Mouse (Mus musculus): ENCODE data around the gene Xylt1. TPM values are rescaled to one million over a fixed set of nuclear protein-coding genes. Genes with fewer than 3 reads are reported as not detected.
A peak's percentile ranks its signal among the peaks of the same experiment; 100 is the strongest.

The Xylt1 gene
- polyA plus RNA-seq, 1 experiment from 2014 or later: 2.1 TPM

- ATAC-seq (ENCODE audit: low FRiP score, low read depth): 0 out of 2 replicates have a peak, but pooled peaks have one; percentile 6
- Histone ChIP-seq H3K36me3 (no peaks in the 10 kb centered on the region), H3K27me3 (peaks cover 20% of the 10 kb centered on the region; the same call in 1 of the 2 replicates), H3K27ac (replicated peaks) (0 out of 2 replicates have a peak overlapping the region, but pooled peaks have one; percentile 15), H3K9ac (replicated peaks) (no peak overlapping the region), H3K4me1 (peaks cover 36% of the 10 kb centered on the region), H3K4me2 (replicated peaks) (no peak overlapping the region), H3K4me3 (no peak overlapping the region), H3K9me3 (no peaks in the 10 kb centered on the region)
- 30% methylated on average over 19 of the region's 19 CpGs for WGBS
These were observed 92.3 kb downstream of the Xylt1 start for GRCm38 (mm10) chr7:117472781-117473743.

- H3K9me3 ChIP-seq: no peaks in the 10 kb centered on the region
- H3K27me3 ChIP-seq: peaks cover 20% of the 10 kb centered on the region; the same call in 1 of the 2 replicates
- no peak for ATAC-seq (ENCODE audit: low FRiP score, low read depth)
- 2% methylated on average over 2 of the region's 2 CpGs for WGBS
- no peak overlapping the region for H3K4me3 ChIP-seq
- H3K36me3 ChIP-seq: no peaks in the 10 kb centered on the region
- no peak overlapping the region for H3K4me2 ChIP-seq (replicated peaks)
- H3K9ac ChIP-seq (replicated peaks): no peak overlapping the region
- 0 out of 2 replicates have a peak overlapping the region, but pooled peaks have one; percentile 30 for H3K27ac ChIP-seq (replicated peaks)
- peaks cover 36% of the 10 kb centered on the region for H3K4me1 ChIP-seq
These were observed 93.5 kb downstream of the Xylt1 start for GRCm38 (mm10) chr7:117474302-117474701.

- 58% methylated on average over 4 of the region's 4 CpGs for WGBS
- Histone ChIP-seq H3K4me2 (replicated peaks) (no peak overlapping the region), H3K9ac (replicated peaks) (no peak overlapping the region), H3K4me3 (no peak overlapping the region), H3K27me3 (peaks cover 18% of the 10 kb centered on the region; the same call in 1 of the 2 replicates), H3K36me3 (no peaks in the 10 kb centered on the region), H3K27ac (replicated peaks) (no peak overlapping the region), H3K9me3 (no peaks in the 10 kb centered on the region), H3K4me1 (peaks cover 36% of the 10 kb centered on the region)
- no peak for ATAC-seq (ENCODE audit: low FRiP score, low read depth)
These were observed 94.3 kb downstream of the Xylt1 start for GRCm38 (mm10) chr7:117475106-117475505.

GRCm38 (mm10) chr7:117478937-117479336 lies 98.2 kb downstream of the Xylt1 start:
- Histone ChIP-seq H3K27ac (replicated peaks) (no peak overlapping the region), H3K4me2 (replicated peaks) (no peak overlapping the region), H3K4me3 (no peak overlapping the region), H3K36me3 (no peaks in the 10 kb centered on the region), H3K27me3 (0 out of 2 replicates have a peak, but pooled peaks cover 7% of the 10 kb centered on the region), H3K4me1 (peaks cover 13% of the 10 kb centered on the region), H3K9me3 (no peaks in the 10 kb centered on the region), H3K9ac (replicated peaks) (no peak overlapping the region)
- WGBS: 14% methylated on average over 1 of the region's 1 CpGs
- ATAC-seq (ENCODE audit: low FRiP score, low read depth): no peak

GRCm38 (mm10) chr7:117480831-117481230 lies 100.1 kb downstream of the Xylt1 start:
- no peak overlapping the region for H3K9ac ChIP-seq (replicated peaks)
- ATAC-seq (ENCODE audit: low FRiP score, low read depth): no peak
- WGBS: 84% methylated on average over 5 of the region's 5 CpGs
- H3K4me3 ChIP-seq: no peak overlapping the region
- H3K27ac ChIP-seq (replicated peaks): no peak overlapping the region
- no peaks in the 10 kb centered on the region for H3K9me3 ChIP-seq
- no peaks in the 10 kb centered on the region for H3K27me3 ChIP-seq
- no peak overlapping the region for H3K4me2 ChIP-seq (replicated peaks)
- no peaks in the 10 kb centered on the region for H3K36me3 ChIP-seq
- H3K4me1 ChIP-seq: no peaks in the 10 kb centered on the region

GRCm38 (mm10) chr7:117481404-117481803 lies 100.6 kb downstream of the Xylt1 start:
- Histone ChIP-seq H3K4me2 (replicated peaks) (no peak overlapping the region), H3K27ac (replicated peaks) (no peak overlapping the region), H3K9me3 (no peaks in the 10 kb centered on the region), H3K4me3 (no peak overlapping the region), H3K9ac (replicated peaks) (no peak overlapping the region), H3K4me1 (no peaks in the 10 kb centered on the region), H3K36me3 (no peaks in the 10 kb centered on the region), H3K27me3 (no peaks in the 10 kb centered on the region)
- WGBS: 96% methylated on average over 3 of the region's 3 CpGs
- no peak for ATAC-seq (ENCODE audit: low FRiP score, low read depth)

- H3K4me3 ChIP-seq: no peak overlapping the region
- no peak overlapping the region for H3K4me2 ChIP-seq (replicated peaks)
- no peaks in the 10 kb centered on the region for H3K36me3 ChIP-seq
- no peaks in the 10 kb centered on the region for H3K4me1 ChIP-seq
- no peak overlapping the region for H3K9ac ChIP-seq (replicated peaks)
- no peak for ATAC-seq (ENCODE audit: low FRiP score, low read depth)
- no peaks in the 10 kb centered on the region for H3K9me3 ChIP-seq
- 82% methylated on average over 2 of the region's 2 CpGs for WGBS
- H3K27me3 ChIP-seq: no peaks in the 10 kb centered on the region
- no peak overlapping the region for H3K27ac ChIP-seq (replicated peaks)
These were observed 101.9 kb downstream of the Xylt1 start for GRCm38 (mm10) chr7:117482701-117483100.

GRCm38 (mm10) chr7:117484589-117484988 lies 103.8 kb downstream of the Xylt1 start:
- no peak for ATAC-seq (ENCODE audit: low FRiP score, low read depth)
- no peak overlapping the region for H3K4me2 ChIP-seq (replicated peaks)
- H3K4me3 ChIP-seq: no peak overlapping the region
- H3K27ac ChIP-seq (replicated peaks): no peak overlapping the region
- no peaks in the 10 kb centered on the region for H3K27me3 ChIP-seq
- WGBS: 53% methylated on average over 2 of the region's 2 CpGs
- H3K4me1 ChIP-seq: no peaks in the 10 kb centered on the region
- no peaks in the 10 kb centered on the region for H3K36me3 ChIP-seq
- no peak overlapping the region for H3K9ac ChIP-seq (replicated peaks)
- no peaks in the 10 kb centered on the region for H3K9me3 ChIP-seq

- Histone ChIP-seq H3K4me2 (replicated peaks) (no peak overlapping the region), H3K4me1 (no peaks in the 10 kb centered on the region)
- WGBS: 91% methylated on average over 7 of the region's 7 CpGs
These were observed 104.3 kb downstream of the Xylt1 start for GRCm38 (mm10) chr7:117484989-117485536.

GRCm38 (mm10) chr7:117486425-117487172 lies 105.8 kb downstream of the Xylt1 start:
- WGBS: 85% methylated on average over 7 of the region's 7 CpGs
- 0 out of 2 replicates have a peak, but pooled peaks cover 5% of the 10 kb centered on the region for H3K4me1 ChIP-seq
- H3K36me3 ChIP-seq: no peaks in the 10 kb centered on the region
- H3K27me3 ChIP-seq: no peaks in the 10 kb centered on the region
- no peak overlapping the region for H3K9ac ChIP-seq (replicated peaks)
- H3K4me2 ChIP-seq (replicated peaks): no peak overlapping the region
- no peak for ATAC-seq (ENCODE audit: low FRiP score, low read depth)
- no peak overlapping the region for H3K4me3 ChIP-seq
- H3K9me3 ChIP-seq: no peaks in the 10 kb centered on the region
- no peak overlapping the region for H3K27ac ChIP-seq (replicated peaks)

More at GRCm38 (mm10) chr7:117484989-117485536, 104.3 kb downstream of the Xylt1 start:
- no peak for ATAC-seq (ENCODE audit: low FRiP score, low read depth)
- Histone ChIP-seq H3K27me3 (no peaks in the 10 kb centered on the region), H3K27ac (replicated peaks) (no peak overlapping the region), H3K9ac (replicated peaks) (no peak overlapping the region), H3K4me3 (no peak overlapping the region), H3K36me3 (no peaks in the 10 kb centered on the region), H3K9me3 (no peaks in the 10 kb centered on the region)

- no peak for ATAC-seq (ENCODE audit: low FRiP score, low read depth)
- Histone ChIP-seq H3K4me3 (no peak overlapping the region), H3K27ac (replicated peaks) (no peak overlapping the region), H3K4me2 (replicated peaks) (no peak overlapping the region), H3K4me1 (0 out of 2 replicates have a peak, but pooled peaks cover 5% of the 10 kb centered on the region), H3K9me3 (no peaks in the 10 kb centered on the region), H3K9ac (replicated peaks) (no peak overlapping the region), H3K36me3 (no peaks in the 10 kb centered on the region), H3K27me3 (no peaks in the 10 kb centered on the region)
- 88% methylated on average over 2 of the region's 2 CpGs for WGBS
These were observed 106.4 kb downstream of the Xylt1 start for GRCm38 (mm10) chr7:117487173-117487490.
